Mouse (Mus musculus) urinary bladder, postnatal 10 days (tissue): Measurements from ENCODE around the gene Nudt3.

Experiments
- DNase-seq: peaks from one replicate; pipeline ENCODE4 v3.0.0; 2022; ENCODE audit warnings: low spot score

Nudt3 gene

DNA sequence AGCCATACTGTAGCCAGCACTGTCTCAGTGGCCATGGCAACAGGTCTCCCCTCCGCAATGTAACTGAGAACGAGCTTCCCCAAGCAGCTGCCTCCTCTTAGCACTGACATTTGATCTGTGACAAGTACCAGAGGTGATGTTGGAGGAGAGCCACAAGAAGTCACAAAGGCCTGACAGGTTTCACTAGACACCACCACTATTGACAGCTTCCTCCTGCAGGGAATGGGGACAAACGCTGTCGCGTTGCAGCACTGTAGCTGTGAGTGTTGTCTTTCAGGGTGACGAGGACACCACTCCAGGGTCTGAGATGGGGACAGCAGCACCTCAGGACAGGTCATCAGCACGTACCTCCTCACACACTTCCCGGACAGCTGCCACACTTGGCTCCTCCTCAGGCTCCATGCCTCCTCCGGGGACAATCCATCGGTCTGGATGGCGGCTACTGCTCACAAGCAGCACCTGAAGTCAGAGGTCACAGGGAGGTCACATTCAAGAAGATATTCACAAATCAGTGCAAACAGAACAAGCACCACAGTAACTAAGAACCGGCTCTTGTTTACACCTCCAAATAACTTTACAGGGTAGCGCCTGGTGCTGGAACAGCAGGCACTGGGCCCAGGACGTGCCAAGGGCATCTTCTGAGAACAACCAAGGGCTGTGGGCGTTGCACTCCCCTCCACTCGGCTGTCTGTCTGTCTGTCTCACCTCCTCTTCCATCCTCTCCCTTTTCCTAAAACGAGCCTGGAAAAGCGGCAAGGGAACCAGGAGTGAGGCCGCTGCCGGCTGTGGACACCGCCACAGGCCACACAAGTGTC, 26.7 kb downstream of the Nudt3 start:
- no peak for DNase-seq

DNA sequence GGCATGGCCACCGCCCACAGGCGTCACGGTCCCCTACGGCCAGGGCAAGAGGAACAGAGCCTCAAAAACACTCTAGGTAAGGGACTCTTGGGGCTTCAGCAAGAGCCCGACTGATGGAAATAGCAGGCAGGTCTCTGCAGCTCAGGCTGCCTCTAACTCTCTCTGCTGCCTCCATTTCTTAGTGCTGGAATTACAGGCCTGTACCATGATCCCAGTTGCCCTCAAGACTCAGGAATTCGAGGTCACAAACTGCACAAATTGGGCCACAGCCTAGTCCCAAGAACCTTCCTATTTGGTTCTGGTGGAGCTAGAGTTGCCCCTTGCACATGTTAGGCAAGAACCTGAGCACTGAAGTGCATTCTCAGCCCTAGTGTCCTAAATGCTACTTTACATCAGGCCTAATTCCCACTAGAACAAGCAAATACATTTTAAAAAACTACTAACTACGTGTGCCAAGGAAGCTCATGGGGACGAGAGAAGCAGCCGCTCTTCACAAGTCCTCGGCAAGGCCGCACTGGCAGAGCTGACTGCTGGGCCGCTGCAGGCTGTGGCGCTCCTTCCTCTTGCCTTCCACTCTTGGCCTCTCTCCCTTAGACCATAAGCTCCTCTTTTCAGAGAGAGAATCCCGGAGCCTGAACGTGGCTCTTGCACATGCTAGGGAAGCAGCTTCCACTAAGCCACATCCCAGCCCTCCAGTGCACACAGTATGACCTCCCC, 27.5 kb downstream of the Nudt3 start:
- no peak for DNase-seq

DNA sequence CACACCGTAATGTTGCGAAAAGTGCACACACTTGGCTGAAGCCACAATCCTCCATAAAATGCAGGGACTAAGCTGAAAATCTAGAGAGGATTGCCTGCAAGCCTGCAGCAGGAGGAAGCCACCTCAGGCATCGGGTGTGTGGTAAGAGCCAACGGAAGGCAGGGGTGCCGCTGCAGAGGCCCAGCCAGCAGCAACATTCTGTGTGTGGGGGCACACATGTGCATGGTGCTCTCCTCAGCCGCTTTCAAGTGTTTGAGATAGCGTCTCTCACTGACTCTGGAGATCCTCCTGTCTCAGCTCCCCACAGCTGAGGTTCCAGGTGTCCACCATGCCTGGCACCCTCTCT, 30.8 kb downstream of the Nudt3 start:
- no peak for DNase-seq

DNA sequence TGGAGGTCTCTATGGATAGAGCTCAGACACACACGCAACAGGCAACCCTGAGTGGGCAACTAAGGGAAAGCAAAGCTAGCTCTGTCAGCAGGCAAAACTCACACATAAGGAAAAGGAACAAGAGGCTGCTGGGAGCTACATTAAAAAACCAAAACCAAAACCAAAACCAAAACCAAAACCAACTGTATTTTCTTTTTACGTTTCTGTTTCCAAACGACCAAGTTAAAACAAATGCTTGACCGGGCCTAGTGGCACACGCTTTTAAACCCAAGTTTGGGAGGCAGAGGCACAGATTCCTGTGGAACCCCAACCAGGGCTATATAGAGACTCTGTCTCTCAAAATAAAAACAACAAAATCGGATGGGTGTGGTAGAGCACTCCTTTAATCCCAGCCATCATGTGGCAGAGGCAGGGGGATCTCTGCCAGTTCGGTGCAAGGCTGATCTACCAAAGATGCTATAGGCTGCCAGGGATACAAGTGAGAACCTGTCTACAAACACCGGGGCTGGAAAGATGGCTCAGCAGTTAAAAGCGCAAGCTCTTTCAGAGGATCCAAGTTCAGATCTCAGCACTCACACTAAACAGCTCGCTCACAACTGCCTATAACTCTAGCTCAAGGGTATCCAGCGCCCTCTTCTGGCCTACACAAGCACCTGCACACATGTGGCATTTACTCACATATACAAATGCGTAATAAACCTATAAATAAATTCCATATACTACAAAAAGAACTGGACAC, 31.3 kb downstream of the Nudt3 start:
- DNase-seq, result no peak

DNA sequence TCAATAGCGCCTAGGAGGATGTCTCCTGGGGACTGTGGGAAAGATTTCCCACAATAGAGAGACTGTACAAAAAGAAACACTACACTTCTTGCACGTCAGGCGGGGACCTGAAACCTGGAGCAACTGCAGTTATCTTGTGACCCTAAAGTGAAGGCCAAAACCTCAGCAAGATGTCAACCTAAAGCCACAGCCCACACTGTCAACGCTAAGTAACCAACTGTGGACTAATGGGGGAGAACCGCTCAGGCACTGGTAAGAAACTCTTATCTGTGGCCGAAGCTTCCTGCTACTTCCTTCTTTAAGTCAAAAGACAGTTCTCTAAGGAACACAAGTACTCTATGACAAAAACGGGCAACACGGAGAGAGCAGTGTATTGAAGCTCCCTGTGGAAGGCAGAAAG, 35.1 kb downstream of the Nudt3 start:
- DNase-seq, result no peak

DNA sequence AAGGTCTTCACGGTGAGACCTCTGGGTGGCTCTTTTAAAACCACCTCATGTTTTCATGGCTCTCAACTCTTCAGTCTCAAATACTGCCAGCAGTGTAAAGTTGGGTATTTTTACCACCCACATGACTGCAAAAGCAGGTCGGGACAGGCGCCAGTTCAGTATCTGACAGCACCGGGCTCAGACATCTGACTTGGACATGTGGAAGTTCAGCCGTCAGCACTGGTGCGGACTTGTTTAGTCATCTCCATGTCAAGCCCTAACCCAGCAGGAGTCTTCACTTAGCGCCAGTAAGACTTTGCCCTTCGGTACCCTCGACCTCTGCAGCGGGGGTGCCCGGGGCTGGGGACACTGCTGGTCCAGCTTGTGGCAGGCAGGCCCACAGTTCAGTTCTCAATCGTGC, 36.0 kb downstream of the Nudt3 start:
- DNase-seq, result no peak

DNA sequence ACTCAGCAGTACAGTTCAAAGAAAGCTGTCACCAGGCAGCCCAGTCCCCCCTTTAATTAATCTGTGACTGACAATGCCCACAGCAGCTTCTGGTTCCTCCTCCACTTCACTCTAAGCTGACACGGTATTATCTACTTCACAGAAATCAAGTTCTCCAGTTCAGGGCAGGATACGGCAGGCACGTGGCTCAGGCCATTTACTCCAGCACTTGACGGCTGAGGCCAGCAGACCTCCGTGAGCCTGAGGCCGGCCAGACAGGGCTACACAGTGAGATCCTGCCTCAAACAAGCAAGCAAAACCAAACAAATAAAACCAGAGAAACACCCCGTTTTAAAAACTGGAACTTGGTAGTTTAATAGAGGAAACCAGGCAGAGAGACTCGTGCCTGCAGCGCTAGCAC, 36.6 kb downstream of the Nudt3 start:
- DNase-seq, result no peak

DNA sequence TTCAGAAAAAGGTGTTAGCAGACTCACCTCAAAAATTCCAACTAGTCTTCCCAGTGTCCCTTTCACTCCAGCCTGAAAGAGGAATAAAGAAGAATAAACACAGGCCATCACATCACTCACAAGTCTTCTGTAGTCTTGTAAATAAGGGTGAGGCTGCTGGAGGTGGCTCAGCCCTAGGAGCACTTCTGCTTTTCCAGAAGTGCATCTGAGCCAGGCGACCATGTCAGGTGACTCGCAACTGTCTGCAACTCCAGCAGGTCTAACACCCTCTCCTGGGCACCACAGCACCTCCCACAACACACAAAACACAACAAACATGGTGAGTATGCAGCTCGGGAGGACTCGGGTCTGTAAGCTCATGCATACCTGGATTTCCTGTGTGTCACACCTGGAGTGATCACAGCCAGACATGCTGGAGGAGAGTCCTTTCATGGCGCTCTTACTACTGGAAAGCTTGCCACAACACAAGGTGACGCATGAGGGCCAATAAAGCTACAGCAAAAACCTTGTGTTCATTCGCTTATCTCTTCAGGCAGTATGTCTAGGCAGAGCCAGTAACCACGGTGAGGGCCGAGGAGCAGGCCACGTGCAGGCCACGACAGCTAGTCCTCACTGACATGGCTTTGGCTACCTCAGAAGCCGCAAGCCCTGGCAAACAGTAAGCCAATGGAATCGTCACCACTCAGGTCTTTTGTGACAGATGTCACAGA, 40.0 kb downstream of the Nudt3 start:
- no peak for DNase-seq

DNA sequence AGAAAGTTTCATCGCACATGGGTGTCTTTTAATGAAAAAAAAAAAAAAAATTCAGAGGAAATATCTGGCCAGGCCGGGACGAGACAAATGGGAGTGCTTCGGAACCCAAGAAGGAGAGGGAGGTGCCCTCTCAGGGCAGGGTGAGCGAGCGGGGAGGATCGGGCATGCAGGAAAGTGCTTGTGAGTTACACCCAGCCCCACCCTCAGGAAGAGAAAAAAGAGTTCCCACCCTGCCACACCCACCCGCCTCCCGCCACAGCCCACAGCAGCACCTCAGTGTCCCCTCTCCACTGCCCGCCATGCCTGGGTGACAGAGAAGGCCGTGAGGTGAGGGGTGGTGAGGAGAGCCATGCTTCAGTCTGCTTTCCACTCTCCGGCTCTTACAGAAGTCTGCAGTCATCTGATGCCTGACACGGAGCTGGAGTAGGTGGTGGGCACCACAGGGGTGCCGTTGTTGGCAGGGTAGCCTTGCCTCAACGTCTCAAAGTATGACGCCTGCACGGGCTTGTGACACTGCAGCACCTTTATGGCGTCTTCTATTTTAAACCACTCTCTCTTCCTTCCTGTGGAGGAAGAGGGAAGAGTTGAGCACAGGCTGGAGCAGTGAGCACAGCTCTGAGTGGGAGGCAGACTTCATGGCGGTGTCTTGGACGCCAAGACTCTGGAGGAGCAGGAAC, 42.8 kb downstream of the Nudt3 start:
- no peak for DNase-seq

DNA sequence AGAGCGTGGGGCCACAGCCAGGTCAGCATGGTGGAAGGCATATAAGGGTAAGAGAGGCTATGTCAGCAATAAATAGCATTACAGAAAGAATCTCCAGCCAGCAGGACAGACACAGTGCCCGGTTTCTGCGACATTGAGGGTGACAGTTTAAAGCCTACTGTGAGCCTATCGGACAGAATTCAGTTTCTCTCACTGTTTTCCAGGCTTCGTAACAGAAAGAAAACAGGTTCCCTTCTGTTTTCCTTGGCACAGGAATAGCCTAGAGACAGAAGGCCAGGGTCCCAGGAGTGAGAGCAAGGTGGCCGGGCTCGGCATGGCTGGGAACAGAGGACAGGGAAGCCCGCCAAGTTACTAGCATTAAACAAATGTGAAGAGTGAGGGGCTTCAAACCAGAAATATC, 43.5 kb downstream of the Nudt3 start:
- no peak for DNase-seq

DNA sequence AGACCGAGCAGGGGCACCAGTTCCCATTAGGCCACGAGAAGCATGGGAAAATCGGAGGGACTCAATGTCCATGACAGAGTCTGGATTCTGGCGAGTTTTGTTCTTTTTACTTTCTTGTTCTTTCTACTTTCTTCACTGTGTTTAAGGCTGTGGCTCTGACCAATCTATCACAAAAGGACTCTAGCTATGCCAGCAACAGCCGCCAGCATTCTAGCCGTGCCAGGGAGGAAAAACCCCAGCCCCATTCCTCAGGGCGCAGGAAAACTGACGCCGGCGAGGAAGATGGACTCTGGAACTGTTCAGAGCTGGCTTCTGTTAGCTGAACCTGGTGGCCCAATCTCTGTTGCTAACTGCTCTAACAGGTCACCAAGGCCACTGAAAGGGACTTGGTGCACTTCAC, 44.8 kb downstream of the Nudt3 start:
- no peak for DNase-seq

DNA sequence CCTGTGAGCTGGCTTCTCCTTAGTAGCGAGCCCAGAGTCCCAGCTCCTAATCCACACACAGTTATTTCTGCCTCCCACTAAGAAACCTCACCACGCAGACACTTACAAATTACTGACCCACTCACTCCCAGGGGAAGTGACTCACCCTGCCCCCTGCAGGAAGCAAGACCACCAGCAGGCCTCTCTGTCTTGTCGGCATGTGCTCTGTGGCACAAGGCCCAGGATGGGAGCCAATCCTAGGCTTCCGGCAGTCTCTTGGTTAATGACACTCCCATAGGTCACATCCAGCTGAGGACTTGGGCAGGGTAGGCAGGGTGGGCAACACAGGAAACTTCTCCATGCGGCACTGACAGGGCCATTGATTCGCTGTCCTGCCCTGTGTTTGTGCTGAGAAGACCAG, 45.8 kb downstream of the Nudt3 start:
- DNase-seq, result no peak

DNA sequence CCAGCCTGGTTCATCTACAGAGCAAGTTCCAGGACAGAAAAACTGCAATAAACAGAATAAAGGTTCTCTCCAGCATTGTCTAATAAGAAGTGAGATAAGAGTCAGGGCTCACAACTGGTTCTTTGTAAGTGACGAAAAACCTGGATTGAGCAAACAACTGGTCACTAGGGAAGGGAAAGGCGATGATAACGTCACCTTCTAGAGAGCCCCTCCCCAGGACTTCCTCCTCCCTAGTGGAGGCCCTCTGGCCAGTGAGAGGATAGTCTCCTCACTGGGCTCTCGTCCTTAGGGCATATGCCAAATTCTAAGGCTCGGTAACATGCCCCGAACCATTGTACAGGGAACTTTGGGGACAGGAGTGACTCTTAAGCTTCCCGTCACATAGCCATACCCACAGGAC, 47.2 kb downstream of the Nudt3 start:
- DNase-seq, result no peak

DNA sequence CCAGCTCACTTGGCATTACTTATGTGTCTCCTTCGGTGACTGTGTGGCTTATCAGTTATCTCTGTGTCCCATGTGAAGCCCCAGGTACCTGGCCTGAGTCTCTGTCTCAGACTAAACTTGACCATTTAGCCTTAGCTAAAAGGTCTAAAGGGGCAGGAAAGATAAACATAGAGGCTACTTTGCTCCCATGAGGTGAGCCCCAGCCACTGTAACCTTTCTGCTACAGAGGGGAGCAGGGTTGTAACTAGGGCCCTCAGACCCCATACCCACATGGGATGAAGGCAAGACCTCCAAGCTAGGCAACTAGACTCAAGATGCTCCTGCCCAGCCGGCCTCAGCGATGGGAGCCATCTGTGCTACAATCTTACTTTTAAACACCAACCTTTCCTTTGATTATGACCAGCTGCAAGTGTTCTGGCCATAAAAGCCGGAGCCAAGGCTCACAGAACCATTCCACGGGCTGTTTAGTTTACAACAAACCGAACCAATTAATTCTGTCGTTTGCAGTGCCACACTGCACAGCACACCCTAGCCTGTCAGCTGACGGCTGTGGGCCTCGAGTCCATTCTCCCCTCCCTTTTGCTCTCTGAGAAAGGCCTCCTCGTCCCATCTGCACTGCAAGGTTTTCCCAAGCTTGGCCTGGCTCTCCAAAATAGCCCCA, 48.0 kb downstream of the Nudt3 start:
- DNase-seq, result no peak

DNA sequence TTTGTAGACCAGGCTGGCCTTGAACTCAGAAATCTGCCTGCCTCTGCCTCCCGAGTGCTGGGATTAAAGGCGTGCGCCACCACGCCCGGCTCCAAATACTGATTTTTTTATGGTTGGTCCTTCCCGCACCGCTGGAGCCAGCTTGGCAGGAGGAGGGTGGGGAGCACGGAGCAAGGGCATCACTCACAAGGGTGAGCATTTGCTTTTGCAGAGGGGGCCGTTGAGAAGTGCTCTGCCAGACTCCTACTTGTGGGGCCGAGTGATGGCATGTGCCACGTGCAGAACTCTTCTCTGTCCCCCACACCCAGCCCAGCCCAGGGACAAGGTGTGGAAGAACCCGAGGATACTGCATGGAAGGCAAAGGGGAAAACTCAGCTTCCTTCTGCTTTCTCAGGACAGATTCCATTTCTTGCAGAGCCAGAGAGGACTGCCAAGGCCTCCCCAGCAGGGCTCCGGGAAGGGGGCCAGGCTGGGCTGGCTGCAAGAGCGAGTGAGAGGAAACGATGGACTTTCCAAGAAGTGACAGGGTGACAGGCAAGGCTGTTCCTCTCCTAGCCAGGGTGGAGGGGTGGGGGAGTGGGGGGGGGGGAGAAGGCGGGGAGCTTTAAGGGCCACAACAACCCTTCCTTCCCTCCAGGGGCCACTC, 48.7 kb downstream of the Nudt3 start:
- DNase-seq, result no peak

DNA sequence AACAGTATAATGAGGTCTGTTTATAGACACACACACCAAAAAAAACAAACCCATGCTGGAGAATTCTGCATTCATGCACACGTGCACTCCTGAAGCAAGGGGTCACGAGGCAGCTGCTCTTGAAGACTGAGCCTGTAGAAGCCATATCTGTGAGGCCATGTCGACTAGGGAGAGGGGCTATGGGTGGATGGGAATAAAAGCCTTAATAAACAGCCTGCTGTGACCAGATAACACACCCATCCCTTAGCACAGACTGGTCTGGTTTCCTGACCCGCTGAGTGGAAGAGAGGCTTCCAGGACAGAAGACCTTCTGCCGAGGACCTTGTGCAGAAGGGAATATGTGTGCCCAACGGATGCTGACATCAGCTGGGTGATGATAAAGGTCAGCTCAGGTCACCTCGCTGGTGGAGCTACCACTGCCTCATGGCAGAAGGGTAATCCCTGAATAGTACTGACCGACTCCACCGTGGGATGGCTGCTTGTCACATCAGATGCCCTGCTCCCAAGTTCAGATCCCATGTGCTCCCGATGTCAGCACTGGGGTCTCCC, 49.4 kb downstream of the Nudt3 start:
- no peak for DNase-seq

DNA sequence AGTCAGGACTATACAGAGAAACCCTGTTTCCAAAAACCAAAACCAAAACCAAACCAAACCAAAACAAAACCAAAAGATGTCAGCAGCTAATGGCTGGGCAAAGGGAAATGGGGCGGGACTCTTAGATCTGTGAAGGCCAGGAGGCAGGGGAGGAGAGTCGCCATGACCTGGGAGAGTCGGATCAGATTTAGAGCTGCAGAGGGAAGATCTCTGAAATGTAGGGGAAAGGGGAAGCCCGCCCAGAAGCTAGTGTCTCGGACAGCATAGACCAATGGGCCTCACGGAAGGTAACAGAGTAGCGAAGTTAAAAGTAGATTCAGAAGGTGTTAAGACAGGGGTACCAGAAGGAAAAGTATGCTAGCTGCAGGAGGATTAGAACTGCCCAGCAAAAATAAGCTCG, 52.0 kb downstream of the Nudt3 start:
- DNase-seq, result no peak

DNA sequence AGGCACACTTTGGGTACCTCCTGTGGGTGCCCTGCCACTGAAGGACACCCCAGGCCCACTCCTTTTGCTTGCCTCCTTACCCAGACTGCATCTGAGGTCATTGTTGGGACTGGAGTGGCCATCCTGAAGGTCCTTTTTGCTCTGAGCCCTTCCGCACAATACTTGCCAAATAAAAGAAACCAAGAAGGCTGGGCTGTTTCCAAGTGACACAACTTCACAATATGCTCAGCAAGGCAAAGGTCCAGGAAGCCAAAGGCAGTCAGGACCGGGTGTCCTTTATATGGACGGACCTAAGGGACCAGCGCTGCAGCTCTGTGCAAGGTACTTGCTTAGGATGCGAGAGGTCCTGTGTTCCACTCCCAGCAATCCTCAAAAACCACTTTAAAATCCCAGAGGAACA, 55.1 kb downstream of the Nudt3 start:
- DNase-seq, result no peak

DNA sequence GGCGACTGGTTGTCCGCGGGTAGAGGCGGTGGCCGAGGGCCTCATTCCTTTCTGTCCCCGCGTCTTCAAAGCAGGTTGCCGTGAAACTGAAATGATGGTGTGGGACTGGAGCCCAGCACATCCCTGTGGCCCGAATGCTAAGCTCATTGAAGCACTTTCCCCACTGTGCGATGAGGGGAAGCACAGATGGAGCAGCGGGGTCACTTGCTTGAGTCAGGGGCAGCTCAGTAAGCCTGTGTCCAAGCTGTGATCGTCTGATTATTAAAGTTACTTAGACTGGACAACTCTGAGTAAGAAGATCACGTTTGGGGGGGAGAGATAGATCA, 57.4 kb downstream of the Nudt3 start:
- no peak for DNase-seq

DNA sequence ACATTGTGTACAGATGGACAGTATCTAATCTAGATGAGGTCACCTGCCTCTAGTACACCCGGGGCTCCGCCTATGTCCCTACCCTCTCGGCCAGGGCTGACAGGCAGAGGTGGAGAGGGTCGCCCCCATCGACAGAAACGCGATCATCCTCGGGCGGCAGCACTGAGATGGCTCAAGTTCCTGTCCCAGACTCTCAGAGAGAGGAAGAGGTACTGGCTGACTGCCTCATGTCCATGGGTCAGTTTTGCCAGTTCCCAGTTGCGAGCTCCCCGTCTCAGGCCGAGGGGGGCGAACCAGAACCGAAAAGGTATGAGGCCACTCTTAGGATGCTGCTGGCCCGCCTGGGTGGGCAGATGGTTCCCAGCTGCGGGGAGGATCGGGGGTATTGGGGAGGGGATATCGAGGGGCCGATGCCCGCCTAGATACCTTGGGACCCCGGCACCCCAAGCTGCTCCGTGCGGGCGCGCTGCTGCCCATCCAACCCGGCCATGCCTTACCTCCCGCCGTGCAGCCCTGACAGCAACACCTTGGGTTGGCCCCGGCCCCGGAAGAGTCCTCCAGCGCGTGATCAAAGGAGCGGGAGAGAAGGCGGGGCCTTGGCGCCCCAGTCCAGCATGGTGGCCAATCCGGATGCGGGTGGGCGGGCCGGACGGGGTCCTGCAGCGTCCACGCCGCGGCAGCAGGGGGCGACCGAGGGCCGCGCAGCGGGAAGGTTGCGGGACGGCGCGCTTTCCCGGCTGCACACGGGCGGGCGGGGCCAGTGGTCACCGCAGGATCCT, 57.9 kb downstream of the Nudt3 start, which contains the start of gene AI413582:
Gene AI413582, minus strand, starts transcription at position 594 of the 779 bp plus-strand sequence.
- peak; percentile 85 for DNase-seq
